Mouse (Mus musculus): ENCODE measurements around the gene Kmt2a. TPM values are rescaled to one million over a fixed set of nuclear protein-coding genes. Genes with fewer than 3 reads are reported as not detected.

The Kmt2a gene
- polyA plus RNA-seq, 1 experiment from 2014 or later = 29.6 TPM

DNA sequence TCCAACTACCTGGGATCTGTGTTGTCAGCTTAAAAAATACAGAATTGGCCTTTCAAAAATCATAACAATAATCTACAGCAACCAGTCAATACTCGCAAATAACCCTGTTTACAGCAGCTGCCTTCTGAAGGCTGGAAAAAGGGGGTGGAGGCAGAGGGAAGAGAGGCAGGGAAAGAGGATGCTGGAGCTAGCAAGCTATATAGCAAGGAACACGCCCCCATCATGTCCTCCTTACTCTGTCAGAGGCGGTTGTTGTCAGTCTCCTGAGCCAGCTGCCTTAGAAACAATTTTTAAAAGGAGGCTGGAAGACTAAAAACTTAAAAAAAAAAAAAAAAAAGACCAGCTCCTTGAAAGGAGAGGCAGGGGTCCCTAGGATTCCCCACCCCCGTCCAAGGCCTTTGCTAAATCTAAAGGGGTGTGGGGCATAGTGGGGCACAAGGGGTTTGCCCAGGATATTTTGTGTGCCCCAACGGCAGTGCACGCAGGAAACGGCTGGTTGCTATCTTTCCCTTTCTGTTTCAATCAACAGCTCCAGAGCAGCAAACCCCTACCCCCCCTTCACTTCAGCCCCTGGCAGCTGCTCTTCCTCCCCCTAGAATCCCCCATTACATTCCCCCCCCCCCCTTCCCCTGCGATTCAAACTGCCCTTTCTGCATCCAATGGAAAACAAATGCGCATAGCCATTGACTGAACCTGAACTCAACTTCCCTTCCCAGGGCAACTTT lies 2.2 kb downstream of the Kmt2a start:
- 20% methylated on average over 9 of the region's 9 CpGs for WGBS
- Histone ChIP-seq H3K4me3 (peak overlapping the region; percentile 99), H3K36me3 (no peaks in the 10 kb centered on the region), H3K4me2 (replicated peaks) (peak overlapping the region; percentile 99), H3K9me3 (no peaks in the 10 kb centered on the region), H3K9ac (peak overlapping the region; percentile 97), H3K27me3 (replicated peaks) (no peaks in the 10 kb centered on the region), H3K27ac (no peak overlapping the region), H3K4me1 (peaks cover 57% of the 10 kb centered on the region)
- no peak for ATAC-seq (ENCODE audit: low FRiP score, low read depth)

DNA sequence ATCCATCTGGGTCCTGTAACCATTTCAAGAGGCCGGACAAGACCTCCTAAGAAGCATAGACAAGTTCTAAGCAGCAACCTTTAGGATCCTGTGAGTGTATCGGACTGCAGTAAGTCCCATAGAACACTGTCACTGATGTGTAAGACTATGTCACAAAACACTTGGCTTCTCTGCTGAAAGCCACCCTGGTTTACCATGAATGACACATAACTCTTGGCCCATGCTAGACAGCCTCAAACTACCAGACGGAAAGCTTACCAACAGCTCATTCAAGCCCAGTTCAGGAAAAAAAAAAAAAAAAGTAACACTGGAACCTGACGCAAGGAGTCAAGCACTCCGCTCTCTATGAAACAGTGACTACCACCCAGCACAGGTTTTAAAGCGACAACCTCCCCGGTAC lies 3.4 kb downstream of the Kmt2a start:
- H3K9ac ChIP-seq = no peak overlapping the region
- no peak overlapping the region for H3K4me3 ChIP-seq
- no peak for ATAC-seq (ENCODE audit: low FRiP score, low read depth)
- H3K4me2 ChIP-seq (replicated peaks) = peak overlapping the region; percentile 99
- WGBS = 88% methylated on average over 7 of the region's 7 CpGs
- H3K27me3 ChIP-seq (replicated peaks) = no peaks in the 10 kb centered on the region
- H3K27ac ChIP-seq = no peak overlapping the region
- peaks cover 59% of the 10 kb centered on the region for H3K4me1 ChIP-seq
- H3K9me3 ChIP-seq = no peaks in the 10 kb centered on the region
- no peaks in the 10 kb centered on the region for H3K36me3 ChIP-seq

DNA sequence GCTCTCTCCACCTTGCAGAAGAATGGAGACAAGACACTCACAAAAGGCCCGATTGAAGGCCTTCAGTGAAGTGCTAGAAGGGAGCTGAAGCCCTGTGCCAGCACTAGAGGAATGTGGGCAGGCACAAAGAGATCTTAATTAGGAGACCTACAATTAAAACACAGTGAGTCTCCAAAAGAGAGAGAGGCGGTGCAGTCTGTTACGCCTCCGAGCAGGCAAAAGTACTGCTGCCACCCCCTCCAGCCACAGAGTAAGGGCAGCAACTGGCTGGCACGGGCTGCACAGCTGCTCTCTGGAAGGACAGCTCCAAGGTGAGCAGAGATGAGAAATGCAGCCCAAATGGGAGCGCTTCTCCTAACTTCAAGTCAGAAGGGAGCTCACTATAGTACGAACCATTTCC lies 5.6 kb downstream of the Kmt2a start:
- H3K4me1 ChIP-seq = peaks cover 61% of the 10 kb centered on the region
- H3K27me3 ChIP-seq (replicated peaks) = no peaks in the 10 kb centered on the region
- H3K4me2 ChIP-seq (replicated peaks) = peak overlapping the region; percentile 29; the same call in 1 of the 2 replicates
- no peak overlapping the region for H3K4me3 ChIP-seq
- no peak overlapping the region for H3K9ac ChIP-seq
- no peak for ATAC-seq (ENCODE audit: low FRiP score, low read depth)
- no peaks in the 10 kb centered on the region for H3K9me3 ChIP-seq
- no peaks in the 10 kb centered on the region for H3K36me3 ChIP-seq
- 29% methylated on average over 7 of the region's 7 CpGs for WGBS
- H3K27ac ChIP-seq = no peak overlapping the region

DNA sequence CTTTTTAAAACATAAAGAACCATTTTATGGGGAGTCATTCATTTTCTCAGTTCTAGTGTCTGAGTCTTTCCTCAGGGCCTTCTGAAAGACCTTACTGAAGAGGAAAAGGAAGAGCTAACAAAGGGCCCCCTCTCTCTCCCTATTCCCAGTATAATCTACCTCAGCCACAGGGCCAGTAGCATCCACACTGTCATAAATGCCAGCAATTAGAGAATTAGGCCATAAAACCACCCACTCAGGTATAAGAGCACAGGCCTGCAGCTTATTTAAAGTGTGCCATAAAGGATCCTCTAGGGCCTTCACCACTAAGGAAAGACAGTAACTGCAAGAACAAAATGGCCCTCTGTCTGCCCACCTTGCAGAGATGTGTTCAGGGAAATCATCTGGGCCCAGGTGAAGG lies 6.9 kb downstream of the Kmt2a start:
- Histone ChIP-seq H3K27ac (no peak overlapping the region), H3K9me3 (no peaks in the 10 kb centered on the region), H3K36me3 (no peaks in the 10 kb centered on the region), H3K4me1 (peaks cover 61% of the 10 kb centered on the region), H3K4me3 (no peak overlapping the region), H3K4me2 (replicated peaks) (no peak overlapping the region), H3K9ac (no peak overlapping the region), H3K27me3 (replicated peaks) (no peaks in the 10 kb centered on the region)
- ATAC-seq (ENCODE audit: low FRiP score, low read depth) = no peak

DNA sequence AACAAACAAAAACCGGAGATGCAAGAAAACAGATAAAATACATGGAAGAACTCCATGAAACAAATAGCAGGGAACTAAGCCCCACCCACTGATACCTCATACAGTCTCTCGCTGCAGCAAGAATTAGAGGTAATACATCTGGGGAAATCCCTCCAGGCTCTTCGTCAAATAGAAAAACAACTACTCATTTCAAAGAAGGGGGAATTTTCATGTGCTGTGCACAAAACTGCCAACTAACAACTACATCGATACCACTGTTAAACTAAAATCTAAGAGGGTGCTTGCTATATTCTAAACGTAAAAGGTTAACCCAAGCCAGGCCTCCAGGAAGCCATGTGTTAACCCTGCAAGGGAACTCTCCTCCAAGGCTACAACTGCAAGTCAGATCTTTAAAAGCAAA lies 7.4 kb downstream of the Kmt2a start:
- peaks cover 56% of the 10 kb centered on the region for H3K4me1 ChIP-seq
- H3K9ac ChIP-seq = no peak overlapping the region
- ATAC-seq (ENCODE audit: low FRiP score, low read depth) = no peak
- no peaks in the 10 kb centered on the region for H3K36me3 ChIP-seq
- H3K4me2 ChIP-seq (replicated peaks) = no peak overlapping the region
- H3K4me3 ChIP-seq = no peak overlapping the region
- 41% methylated on average over 5 of the region's 5 CpGs for WGBS
- H3K27ac ChIP-seq = no peak overlapping the region
- H3K27me3 ChIP-seq (replicated peaks) = no peaks in the 10 kb centered on the region
- H3K9me3 ChIP-seq = no peaks in the 10 kb centered on the region

DNA sequence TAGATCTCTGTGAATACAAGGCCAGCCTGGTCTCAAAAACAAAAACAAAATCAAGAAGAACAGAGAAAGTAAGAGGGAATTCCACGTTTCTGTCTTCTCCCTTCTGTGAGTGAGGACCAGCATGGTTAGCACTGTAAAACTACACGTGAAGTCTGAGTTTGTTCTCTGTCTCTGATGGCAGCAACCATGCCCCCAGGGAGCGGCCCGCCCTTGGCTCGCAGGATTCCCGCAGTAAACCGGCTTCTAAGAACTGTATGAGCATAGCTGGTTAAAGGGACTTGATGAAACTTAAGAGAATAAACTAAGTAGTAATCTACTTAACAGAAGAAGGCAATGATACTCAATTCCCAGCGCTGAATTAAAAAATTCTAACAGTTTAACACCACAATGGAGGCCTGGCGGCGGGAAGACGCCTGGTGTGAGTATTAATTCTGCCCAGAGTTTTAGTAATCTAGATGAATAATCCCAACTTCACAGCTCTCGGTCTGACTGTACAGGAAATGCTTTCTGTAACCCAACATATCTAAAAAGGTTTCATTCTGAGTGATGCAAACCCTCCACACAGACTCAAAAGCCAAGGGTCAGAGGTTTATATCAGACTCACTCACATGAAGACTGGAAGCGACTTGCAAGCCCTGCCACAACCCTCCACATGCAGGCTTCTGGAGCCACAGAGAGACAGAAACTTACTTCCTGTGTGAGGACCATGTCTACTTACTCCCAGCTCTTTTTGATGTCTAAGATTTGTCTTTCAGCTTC lies 12.6 kb downstream of the Kmt2a start:
- H3K27me3 ChIP-seq (replicated peaks) = no peaks in the 10 kb centered on the region
- no peak overlapping the region for H3K4me3 ChIP-seq
- no peaks in the 10 kb centered on the region for H3K9me3 ChIP-seq
- 83% methylated on average over 13 of the region's 13 CpGs for WGBS
- no peak overlapping the region for H3K27ac ChIP-seq
- no peak for ATAC-seq (ENCODE audit: low FRiP score, low read depth)
- H3K4me1 ChIP-seq = peaks cover 31% of the 10 kb centered on the region
- H3K9ac ChIP-seq = no peak overlapping the region
- no peak overlapping the region for H3K4me2 ChIP-seq (replicated peaks)
- H3K36me3 ChIP-seq = peaks cover 17% of the 10 kb centered on the region; the same call in 1 of the 2 replicates

DNA sequence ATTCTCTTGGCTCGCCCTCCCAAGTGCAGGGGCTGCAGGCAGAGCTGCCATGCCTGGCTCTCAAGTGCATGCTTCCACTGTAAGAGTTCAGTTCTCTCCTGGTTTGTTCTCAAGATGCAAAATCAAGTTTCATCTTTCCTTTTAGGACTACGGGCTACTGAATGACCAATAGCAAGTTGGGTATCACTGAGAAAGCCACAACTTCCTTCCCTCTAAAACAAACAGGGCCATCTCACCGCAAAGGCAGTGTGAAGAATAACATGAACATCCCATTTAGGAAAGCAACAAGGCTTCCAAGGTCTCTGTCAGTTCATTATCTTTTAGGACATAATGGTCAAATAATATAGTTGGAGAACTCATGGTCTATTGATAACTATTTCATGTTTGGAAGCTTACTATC lies 13.4 kb downstream of the Kmt2a start:
- WGBS = 95% methylated on average over 3 of the region's 3 CpGs
- Histone ChIP-seq H3K36me3 (peaks cover 22% of the 10 kb centered on the region; the same call in 1 of the 2 replicates), H3K27ac (no peak overlapping the region), H3K27me3 (replicated peaks) (no peaks in the 10 kb centered on the region), H3K9ac (no peak overlapping the region), H3K4me3 (no peak overlapping the region), H3K9me3 (no peaks in the 10 kb centered on the region), H3K4me2 (replicated peaks) (no peak overlapping the region), H3K4me1 (peaks cover 29% of the 10 kb centered on the region)
- ATAC-seq (ENCODE audit: low FRiP score, low read depth) = no peak

DNA sequence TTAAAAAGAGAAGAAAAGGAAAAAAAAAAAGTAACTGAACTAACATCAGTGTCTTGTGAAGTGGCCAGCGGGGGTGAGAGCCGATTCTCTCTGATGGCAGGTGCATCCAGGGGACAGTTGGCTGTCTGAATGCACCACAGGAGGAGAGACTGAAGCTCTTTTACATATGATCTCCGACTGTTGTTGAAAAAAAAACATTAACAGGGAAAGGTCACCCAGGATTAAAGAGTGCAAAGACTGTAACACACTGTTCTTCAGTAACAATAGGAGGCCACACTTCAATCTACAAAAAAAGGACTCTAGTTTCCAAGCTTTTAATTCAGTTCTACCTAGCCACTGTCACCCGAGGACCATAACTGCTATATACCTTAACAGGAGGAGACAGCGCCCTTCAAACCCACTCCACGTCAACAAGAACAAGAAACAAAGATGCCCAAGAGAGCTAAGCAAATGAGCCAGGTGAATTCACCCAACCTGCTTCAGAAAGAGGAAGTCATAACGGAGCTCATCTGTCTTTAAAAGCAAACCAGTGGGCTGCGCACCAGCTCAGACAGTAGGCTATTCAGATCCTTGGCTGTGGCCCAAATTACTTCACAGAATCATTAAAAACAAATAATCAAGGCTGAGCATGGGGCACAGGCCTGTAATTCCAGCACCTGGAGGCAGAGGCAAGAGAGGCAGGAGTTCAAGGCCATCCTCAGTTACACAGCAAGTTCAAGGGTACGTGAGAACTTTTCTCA lies 14.4 kb downstream of the Kmt2a start:
- no peak overlapping the region for H3K4me3 ChIP-seq
- H3K36me3 ChIP-seq = peaks cover 26% of the 10 kb centered on the region; the same call in 1 of the 2 replicates
- ATAC-seq (ENCODE audit: low FRiP score, low read depth) = no peak
- no peaks in the 10 kb centered on the region for H3K9me3 ChIP-seq
- no peaks in the 10 kb centered on the region for H3K27me3 ChIP-seq (replicated peaks)
- H3K27ac ChIP-seq = no peak overlapping the region
- WGBS = 63% methylated on average over 9 of the region's 9 CpGs
- 0 out of 2 replicates have a peak overlapping the region, but pooled peaks have one; percentile 14 for H3K4me2 ChIP-seq (replicated peaks)
- no peak overlapping the region for H3K9ac ChIP-seq
- peaks cover 29% of the 10 kb centered on the region for H3K4me1 ChIP-seq

DNA sequence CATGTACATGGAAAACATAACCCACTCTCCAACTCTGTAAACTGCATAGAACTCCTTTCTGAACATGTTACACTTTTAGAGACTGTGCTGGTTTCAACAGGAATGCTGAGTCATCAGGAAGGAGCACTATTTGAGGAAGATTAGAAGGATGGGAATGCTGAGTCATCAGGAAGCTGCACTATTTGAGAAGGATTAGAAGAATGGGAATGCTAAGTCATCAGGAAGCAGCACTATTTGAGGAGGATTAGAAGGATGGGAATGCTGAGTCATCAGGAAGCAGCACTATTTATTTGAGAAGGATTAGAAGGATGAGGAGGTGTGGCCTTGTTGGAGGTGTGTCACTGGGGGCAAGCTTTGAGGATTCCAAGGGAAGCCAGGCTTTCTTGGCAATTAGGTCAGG lies 20.0 kb downstream of the Kmt2a start:
- H3K9me3 ChIP-seq = no peaks in the 10 kb centered on the region
- H3K9ac ChIP-seq = no peak overlapping the region
- H3K4me1 ChIP-seq = no peaks in the 10 kb centered on the region
- no peak overlapping the region for H3K4me2 ChIP-seq (replicated peaks)
- ATAC-seq (ENCODE audit: low FRiP score, low read depth) = no peak
- H3K27ac ChIP-seq = no peak overlapping the region
- no peaks in the 10 kb centered on the region for H3K27me3 ChIP-seq (replicated peaks)
- H3K4me3 ChIP-seq = no peak overlapping the region
- peaks cover 36% of the 10 kb centered on the region; the same call in 1 of the 2 replicates for H3K36me3 ChIP-seq

DNA sequence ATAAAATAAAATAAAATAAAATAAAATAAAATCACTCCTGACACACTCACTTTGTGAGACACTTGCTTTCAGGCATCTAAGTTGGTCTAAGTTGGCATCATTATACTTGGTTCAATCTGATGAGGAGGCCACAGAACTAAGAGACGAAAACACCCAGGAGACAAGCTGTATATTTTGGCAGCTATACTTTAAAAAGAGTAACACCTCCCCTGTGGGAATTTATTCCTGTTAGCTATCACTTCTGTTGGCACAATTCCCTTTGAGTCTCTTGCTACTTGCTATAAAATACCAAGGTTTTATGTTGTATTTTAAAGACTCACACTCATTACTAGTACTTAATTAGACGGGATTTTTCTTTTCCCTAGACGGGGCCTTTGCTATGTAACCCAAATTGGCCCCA lies 22.4 kb downstream of the Kmt2a start:
- H3K4me1 ChIP-seq = no peaks in the 10 kb centered on the region
- H3K4me3 ChIP-seq = no peak overlapping the region
- no peaks in the 10 kb centered on the region for H3K27me3 ChIP-seq (replicated peaks)
- no peak overlapping the region for H3K27ac ChIP-seq
- peaks cover 21% of the 10 kb centered on the region; the same call in 1 of the 2 replicates for H3K36me3 ChIP-seq
- H3K9me3 ChIP-seq = no peaks in the 10 kb centered on the region
- no peak for ATAC-seq (ENCODE audit: low FRiP score, low read depth)
- WGBS = 93% methylated on average over 3 of the region's 3 CpGs
- no peak overlapping the region for H3K4me2 ChIP-seq (replicated peaks)
- H3K9ac ChIP-seq = no peak overlapping the region

DNA sequence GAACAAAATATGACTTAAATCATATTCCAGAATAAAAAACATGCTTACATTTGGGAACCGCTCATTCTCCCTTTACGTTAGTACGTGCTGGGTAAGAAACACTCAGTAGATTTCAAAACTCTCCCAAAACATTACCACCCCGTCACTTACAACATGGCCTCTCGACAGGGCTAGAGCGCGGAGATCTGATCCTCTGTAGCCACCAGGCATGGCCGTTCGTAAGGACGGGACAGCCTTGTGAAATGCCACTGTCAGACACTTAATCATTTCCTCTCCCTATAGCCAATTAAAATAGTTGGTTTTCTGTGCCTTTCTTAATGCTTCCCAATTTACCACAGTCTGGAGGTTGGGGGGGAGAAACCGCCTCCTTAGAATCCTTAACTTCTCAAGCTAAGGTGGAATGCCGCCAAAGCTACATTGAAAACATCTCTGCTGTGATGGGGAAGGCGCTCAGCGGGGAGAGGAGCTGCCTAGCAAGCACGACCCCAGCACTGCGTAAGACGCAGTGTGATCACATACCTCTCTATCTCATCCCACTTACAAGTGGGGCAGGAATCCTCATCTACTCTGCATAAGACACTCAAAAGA lies 23.6 kb downstream of the Kmt2a start:
- Histone ChIP-seq H3K4me2 (replicated peaks) (no peak overlapping the region), H3K9ac (no peak overlapping the region), H3K27ac (no peak overlapping the region), H3K27me3 (replicated peaks) (no peaks in the 10 kb centered on the region), H3K4me3 (no peak overlapping the region), H3K36me3 (peaks cover 19% of the 10 kb centered on the region; the same call in 1 of the 2 replicates), H3K4me1 (no peaks in the 10 kb centered on the region), H3K9me3 (no peaks in the 10 kb centered on the region)
- WGBS = 89% methylated on average over 17 of the region's 17 CpGs
- no peak for ATAC-seq (ENCODE audit: low FRiP score, low read depth)

DNA sequence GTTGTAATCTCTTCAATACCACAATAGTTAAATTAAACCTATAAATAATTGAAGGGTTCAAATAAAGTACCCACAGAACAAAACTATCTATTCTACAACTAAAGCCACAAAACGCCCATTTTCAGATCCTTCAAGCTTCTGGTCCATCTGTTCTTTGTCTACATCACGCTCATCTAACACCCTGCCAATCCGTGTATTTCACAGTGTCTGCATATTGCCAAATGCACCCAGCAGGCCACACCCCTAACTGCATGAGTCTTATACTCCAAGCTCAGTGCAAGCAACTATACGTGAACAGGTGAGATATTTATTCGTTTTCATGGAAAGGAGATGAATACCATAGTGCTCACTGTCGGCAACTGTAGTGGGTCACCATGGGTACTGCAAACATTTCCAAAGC lies 25.9 kb downstream of the Kmt2a start:
- no peak overlapping the region for H3K9ac ChIP-seq
- H3K4me3 ChIP-seq = no peak overlapping the region
- peaks cover 15% of the 10 kb centered on the region; the same call in 1 of the 2 replicates for H3K36me3 ChIP-seq
- H3K4me2 ChIP-seq (replicated peaks) = no peak overlapping the region
- H3K27me3 ChIP-seq (replicated peaks) = no peaks in the 10 kb centered on the region
- 92% methylated on average over 6 of the region's 6 CpGs for WGBS
- no peak overlapping the region for H3K27ac ChIP-seq
- no peaks in the 10 kb centered on the region for H3K4me1 ChIP-seq
- H3K9me3 ChIP-seq = no peaks in the 10 kb centered on the region
- no peak for ATAC-seq (ENCODE audit: low FRiP score, low read depth)

Measured in neural tube, embryonic 12.5 days (tissue).